Mouse (Mus musculus): ENCODE measurements around the gene Kdelr1. TPM values are rescaled to one million over a fixed set of nuclear protein-coding genes. Genes with fewer than 3 reads are reported as not detected.

Gene Kdelr1
- 10 to 100 TPM; 72.4 to 74.2 TPM for total RNA-seq (2021)

DNA sequence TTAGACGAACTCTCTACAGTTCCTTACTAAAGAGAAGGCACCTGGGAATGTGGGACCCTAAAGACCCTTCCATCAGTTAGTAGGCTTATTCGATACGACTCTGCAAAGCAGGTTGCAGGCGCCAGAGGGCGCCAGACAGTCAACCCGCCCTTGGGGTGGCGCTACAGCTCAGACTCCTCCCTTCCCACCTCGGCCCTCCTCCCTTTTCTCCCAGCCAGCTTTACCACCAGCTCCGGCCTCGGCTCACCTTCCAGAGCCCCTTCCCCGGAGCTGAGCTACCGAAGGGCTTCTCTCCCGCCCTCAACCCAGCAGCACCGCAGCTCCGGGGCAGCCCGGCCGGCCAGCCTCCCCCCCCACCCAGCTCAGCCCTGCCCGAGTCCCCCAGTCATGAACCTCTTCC, at the start of gene Kdelr1:
TSS of gene Kdelr1 (plus strand) at position 149 of the 400 bp plus-strand sequence.
- peak; percentile 89 to 90 for DNase-seq

DNA sequence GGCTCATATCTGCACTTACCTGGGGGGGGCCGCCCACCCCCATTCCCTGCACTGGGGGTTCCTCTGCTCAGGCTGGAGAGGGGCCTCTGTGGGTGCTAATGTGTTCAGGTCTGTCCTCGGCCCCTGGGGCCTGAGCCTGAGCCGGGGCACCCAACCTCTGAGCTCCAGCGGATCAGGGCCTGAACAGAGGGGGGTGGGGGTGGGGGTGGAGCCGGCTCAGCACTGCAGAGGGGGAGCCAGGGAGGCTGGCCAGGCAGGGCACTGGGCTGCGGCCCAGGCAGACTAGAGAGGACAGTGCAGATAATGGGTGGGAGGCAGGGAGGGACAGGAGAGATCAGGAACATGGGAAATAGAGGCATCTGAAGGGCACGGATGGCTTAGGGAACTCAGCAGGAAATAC, 48.0 kb upstream of the Kdelr1 start, which contains the start of gene Kcnj14:
TSS of gene Kcnj14 (minus strand) at position 185 of the 400 bp plus-strand sequence.
- DNase-seq = no peak

DNA sequence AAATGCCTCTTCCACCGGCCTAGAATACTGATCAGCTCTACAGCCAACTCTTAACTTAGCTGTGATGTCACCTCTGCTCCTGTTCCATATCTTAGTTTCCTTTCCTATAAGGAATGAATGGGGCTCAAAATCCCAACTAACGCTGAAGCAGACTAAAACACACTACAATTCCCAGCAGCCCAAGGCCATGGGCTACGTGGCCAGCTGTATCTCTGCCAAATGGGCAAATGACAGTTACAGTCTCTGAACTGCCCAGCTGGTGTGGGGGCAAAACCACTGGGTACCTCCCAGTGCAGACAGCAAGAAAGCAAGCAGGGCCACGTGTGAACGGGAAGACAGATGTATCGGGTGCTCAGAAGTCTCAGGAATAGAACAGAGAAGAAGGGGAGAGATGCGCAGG, 45.9 kb upstream of the Kdelr1 start:
- no peak for DNase-seq

DNA sequence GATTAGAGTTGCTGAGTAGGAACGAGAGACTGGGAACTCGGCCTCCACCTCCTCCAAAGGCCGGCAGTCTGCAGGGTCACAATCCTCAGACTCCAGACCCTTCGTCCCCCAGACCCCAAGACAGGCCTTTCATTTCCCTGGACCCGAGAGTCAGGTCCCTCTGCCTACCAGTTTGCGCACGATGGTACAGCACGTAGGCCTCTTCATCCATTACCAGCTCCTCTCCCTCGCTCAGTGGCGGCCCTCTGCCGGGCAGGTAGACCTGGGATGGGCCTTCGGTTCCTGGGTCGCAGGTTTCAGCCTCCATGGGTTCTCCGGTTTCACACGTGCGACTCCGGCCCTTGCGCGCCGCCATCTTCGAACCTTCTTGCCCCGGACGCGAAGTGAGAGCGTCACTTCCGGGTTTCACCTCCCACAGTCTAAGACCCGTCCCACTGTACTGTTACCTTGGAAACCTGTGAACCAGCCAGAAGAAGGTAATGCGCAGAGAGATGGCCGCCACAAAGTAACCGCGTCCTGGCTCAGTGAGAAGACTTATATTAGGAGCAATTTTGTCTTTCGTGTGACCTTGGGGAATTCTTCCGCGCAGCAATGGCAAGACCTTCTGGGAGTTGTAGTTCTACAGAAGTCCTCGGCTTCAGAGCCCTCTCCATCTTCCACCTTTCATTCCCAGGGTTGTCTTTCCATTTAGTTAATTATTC, 42.0 kb upstream of the Kdelr1 start, which contains the start of gene Grwd1:
TSS of gene Grwd1 (minus strand) at position 518 of the 701 bp plus-strand sequence.
- DNase-seq = peak; percentile 84 to 87

DNA sequence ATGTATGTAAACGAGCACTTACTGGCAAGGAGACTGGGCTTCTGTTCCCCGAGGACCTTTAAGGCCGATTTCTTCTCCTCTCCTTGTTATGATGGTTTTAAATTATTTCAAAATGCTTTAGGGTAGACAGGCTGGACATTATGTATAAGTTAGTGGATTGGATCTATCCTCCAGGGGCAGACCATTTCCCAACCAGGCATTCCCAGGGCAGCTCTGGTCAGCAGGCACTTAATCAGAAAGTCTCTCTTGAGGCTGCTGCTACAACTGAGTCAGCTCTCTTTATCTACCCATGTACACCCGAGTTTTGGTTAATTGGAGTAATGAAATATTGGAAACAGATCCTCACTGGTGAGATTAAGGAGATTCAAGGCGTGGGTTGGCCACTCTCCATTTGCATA, 41.4 kb upstream of the Kdelr1 start:
- no peak for DNase-seq

DNA sequence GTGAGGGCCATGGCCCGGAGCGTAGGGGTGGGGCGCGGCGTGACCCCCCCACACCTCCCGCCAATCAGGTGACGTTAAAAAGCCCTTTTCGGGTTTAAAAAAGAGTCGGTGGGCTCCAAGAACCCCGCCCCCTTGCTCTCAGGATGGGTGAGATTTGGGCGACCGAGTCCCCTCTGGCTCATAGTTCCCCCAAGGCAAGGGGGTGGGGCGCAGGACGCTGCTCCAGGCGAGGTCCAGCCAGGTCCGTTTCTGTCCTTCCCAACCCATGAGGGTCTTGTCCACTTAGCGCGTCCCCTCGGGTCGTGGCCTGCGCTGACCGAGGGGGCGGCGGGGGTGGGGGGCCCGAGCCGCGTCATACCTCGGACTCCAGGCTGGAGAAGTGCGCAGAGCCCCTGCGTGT, 40.1 kb upstream of the Kdelr1 start:
- DNase-seq = no peak

DNA sequence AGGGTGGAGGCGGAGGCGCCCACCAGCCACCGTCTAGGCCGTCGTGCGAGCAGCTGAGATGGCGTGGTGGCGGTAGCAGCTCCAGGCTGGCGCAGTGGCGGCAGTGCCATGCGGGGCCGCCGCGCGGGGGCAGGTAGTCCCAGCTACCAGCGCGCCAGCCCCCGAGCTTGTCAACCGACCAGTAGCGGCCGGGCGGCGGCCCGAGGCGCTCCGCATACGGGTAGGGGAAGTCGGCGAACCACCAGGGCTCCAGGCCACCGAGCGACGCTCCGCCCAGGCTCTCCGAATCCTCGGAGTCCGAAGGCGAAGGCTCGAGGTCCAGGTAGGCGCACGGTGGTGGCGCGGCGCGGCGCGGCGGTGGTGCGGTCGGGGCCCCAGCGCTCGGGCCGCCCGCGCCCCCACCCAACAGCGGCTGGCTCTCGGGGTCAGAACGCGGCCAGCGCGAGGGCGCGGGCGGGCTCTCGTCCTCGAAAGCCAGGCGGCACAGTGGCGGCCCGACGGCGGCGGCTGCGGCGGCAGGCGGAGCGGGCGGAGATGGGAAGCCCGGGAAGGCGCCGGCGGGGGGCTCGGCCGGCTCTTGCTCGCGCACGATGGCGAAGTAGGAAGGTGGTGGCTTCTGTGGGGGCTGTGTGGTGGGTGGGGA, 39.3 kb upstream of the Kdelr1 start:
- no peak for DNase-seq

DNA sequence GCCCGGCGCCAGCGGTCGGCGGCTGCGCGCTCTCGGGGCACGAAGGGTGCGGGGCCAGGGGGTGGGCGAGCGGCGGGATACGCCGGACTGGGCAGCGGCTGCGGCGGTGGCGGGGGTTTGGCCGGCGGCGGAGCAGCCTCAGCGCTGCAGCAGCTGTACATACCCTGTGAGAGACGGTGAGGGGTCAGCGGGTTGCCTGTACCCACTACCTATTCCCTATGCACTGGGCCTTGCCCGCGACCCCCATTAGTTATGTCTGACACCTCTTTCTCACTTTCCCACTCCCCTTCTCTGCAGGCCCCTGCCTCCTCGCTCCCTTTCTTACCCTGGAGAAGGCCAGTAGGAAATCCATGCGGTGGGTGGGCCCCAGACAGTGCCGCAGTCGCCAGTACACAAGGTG, 38.6 kb upstream of the Kdelr1 start:
- no peak for DNase-seq

DNA sequence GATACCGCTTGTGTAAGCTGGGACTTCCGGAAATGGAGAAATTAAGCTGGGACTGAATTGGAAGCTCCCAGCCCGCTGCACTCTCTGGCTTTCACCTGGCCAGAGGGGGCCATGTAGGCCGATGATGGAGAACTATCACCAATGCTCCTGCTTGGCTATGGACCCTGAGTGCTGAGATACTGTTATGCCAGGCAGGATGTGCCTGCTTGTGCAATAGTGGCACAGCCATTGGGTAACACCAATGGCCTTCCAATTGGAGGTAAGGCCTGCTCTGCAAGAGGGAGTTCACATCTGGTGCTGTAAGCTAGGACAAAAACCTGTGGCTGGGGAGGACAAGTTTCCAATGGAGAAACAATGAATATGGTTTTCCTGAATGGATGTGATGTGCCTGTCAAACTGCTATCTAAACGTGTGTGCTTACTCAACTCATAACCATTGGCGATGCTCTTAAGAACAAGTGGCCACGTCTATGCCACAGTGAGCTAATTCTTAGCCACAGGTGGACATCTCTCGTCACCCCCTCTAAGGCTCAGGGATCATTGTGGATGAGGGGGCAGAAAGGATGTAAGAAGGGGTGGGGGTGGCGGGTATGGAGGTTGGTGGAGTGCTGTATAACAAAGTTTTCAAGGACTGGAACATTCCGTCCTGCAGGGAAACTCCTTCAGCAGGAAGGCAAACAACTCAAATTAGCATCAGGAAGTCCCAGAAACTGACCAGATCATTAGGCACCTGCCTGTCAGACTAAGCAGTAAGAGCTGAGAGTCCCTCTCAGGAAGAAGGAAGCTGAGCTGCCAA, 29.4 kb upstream of the Kdelr1 start:
- DNase-seq = no peak

DNA sequence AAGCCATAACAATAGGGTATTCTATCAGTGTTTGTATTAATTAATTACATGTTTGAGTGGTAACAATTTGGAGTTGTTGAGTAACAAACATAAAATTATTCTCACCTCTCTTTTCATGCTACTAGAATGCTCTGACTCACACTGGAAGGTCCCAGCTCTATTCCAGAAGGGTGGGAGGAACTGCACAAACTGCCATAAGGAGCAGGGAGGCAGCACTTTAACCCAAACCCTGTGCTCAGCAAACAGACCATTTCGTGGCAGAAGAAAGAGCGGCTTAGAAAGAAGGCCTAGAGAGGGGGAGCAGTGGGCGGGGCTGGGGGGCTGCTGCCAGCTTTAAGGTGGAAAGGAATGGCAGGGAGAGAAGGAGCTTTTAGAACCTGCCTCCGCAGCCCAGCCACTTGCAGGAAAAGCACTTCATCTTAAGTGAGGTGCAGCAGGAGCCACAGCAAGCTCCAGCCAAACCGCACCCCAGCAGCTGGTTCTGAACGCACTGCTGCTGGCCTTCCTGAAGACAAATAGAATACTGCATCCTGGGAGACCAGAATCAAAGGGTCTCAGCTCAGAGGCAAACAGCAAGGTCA, 24.0 kb upstream of the Kdelr1 start:
- no peak for DNase-seq

DNA sequence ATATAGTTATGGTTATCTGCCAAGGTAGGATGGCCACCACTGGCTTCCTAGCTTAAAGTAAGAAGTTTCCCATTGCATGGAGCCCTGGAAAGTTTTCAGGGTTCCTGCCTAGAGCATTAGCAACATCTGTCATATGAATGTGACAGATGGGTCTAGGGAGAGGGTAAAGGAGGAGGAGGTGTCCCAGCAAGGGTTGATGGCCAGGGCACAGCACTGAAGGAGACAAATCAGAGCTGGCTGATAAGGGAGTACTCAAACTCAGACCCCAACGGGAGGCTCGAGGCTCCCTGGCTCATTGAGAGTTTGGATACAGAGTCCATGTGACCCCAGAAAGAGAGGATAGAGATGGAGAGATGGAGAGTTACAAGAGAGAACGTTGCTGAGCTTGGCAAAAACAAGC, 21.9 kb upstream of the Kdelr1 start:
- no peak for DNase-seq

DNA sequence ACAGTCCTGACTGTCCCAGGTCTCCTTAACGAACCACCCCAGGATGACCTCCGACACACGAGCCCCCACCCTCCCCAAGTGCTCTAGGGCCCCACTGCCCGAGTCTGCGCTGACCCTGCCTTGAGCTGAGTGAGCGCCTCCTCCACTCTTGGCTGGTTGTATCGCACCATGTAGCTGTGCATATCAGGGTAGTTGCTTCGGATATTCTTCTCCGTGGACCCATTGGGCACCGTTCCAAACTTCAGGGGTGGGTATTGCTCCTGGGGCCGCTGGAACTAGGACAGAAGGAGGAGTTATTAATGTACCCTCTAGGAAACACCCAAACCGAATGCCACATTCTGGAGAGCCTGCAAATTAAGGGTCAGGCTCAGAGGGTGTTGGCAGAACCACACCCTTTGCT, 19.5 kb upstream of the Kdelr1 start:
- DNase-seq = no peak

DNA sequence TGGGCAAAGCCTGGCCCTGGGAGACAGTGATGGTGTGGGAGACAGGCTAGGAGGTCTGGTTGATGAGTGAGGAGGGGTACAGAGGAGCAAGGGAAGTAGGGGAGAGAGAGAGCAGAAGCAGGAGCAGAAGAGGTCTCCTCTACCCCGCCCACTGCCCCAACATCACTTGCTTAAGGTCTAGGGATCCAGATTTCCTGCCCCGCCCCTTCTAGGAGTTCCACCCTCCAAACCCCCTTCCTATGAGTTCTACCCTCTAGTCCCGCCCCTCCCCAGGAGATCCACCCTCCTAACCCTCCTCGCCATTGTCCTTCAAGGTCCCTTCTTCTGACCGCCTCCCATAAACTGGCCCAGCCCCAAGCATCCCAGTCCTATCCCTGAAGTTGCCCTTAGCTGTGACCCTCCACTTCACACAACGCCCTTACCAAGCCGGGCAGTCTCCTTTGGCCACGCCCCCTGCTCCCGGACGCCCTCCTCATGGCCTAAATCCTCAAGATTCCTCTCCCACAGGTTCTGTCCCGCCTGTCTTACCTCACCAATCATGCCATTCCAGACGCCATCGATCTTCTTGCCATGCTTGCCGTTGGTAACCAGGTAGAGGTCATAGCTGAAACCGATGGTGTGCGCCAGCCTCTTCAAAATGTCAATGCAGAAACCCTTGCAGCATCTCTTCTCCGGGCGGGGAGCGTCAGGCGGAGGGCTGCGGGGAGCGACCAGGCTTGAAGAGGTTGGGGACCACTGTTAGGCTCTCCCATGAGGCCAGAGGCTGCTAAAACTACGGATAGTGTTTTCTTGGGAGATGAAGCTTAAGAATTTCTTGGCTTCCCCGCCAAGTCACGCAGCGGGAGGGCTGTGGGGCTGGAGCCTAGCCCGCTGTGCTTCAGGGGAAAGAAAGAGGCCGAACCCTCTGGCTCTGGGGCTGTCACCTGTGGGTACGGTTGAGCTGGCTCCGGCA, 15.3 kb upstream of the Kdelr1 start:
- no peak for DNase-seq

DNA sequence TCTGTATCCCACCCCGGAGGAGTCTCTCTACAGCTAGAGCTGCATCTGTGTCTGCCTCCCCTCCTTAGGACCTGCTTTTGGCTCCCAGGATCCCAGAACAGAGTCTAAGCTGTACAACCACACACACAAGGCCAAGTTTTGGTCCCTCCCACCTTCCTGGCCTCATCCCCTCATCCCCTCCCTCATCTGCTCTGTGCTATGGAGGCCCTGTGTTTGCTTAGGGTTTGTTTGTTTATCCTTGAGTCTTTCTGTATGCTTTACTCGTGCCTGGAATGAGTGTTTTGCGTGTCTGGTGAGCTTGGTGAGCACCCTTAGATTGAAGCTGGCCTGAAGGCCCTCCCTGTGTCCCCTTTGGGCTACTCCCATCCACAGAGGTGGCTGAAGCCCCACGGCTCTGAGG, 13.6 kb upstream of the Kdelr1 start:
- DNase-seq = no peak

DNA sequence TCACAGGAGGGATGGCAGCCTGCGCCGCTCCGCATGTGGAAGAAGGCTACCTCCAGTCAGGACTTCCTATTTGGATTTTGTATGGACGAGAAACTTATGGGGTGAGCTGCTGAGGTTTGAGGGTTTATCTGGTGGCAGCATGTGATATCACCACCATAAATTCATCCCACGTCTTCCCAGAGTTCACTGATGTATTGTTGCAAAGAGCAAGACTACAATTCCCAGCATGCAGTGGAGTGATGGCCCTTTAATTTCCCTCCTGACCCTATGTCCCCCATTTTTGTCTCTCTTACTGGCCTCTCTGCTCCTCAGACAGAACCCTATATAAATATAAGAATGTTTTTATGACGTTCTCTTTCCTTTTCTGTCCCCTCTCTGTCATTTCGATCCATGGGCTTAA, 9.8 kb upstream of the Kdelr1 start:
- DNase-seq = no peak

DNA sequence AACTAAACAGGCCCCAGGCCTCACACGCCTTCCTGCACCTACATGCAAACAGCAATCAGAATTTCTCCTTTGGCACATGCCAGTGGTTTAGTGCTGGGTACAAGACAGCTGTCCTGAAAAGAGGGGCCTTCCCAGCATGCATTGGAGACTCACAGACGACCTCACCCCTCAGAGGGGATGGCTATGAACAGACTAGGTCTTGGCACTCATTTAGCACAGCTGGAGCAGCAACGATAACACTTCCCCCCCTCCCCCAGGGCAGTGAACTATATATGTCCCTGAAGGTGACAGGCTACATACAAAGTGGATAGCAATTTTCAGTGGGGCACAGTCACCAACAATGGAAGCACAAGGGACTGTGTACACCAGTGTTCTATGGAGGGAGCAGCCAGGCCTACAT, 8.1 kb upstream of the Kdelr1 start:
- no peak for DNase-seq

DNA sequence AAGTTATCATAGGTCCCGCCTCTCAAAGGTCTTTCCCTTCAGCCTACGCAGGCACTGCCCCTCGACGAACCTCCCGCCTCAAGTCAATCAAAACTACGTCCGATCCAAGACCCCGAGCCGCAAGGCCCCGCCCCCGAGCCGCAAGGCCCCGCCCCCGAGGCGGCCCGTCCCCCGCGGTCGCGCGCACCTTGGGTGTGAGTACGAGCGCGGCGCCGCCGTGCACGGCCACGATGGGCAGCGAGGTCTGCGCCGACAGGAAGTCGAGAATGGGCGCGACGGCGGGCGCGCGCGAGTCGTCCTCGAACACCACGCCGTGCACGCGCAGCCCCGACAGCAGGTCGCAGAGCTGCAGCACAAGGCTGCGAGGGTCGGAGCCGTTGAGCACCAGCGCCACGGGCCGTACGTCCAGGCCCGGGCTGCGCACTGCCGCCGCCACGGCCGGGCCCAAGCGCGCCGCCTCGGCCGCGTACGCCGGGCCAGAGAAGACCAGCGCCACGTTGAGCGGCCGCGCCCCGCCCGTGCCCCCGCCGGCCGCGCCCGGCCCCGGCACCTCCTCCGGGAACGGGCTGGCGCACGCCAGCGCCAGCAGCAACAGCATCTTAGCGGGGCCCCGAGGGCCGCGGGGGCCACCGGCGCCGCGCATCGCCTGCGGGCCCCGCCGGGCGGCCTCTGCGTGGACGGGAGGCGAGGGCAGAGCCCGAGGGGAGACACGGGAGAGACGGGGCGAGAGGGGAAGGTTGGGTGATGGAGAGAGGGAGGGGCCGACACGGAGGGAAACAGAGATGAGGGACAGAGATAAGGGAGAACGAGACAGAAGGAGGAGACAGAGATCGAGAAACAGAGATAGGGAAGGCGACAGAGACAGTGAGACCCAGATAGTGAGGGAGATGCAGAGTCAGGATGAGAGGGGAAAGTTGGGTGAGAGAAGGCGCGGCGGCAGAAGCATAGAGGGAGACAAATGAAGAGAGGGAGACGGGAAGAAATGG, 6.4 kb upstream of the Kdelr1 start:
- peak; percentile 74 to 78 for DNase-seq

DNA sequence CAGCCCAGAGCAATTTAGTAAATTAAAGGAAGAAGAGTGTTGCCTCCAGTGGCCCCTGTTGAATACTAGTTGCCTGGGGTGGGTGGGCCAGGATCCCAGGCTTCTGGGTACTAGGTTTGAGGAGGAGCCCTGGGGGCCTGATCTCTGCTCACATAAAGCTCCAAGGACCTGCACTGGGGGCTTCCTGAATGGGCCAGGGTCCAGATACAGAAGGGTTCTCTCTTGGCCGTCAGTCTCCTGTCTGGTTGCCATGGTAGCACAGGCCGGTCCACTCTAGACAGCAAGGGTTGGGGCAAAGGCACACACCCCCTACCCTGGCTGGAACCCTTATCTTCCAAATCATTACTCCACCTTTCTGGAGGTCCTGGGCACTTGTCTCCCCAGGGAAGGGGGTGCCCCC, 4.7 kb upstream of the Kdelr1 start:
- no peak for DNase-seq

DNA sequence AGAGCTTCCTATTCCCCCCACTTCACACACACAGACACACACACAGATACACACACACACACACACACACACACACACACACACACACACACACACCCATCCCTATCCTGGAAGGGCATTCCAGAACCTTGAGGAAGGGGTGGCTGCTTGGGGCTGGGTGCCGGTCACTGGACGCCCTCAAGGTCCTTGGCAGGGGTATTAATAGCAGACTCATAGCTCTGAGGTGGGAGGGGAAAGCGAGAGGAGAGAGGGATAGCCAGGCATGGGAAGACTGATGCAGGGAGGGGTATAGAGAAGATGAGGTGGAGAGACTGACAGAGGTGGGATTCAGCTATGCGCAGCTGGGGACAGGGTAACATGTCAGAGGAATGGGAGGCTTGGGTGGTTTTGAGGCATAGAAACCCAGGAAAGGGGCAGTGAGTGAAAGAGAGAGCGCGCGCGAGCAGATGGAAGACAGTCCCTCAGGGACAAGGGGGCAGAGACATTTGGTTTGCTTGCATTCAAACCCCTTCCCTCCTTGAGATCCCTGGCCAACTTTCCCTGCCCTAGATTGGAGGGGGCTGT, 3.4 kb upstream of the Kdelr1 start:
- no peak for DNase-seq

DNA sequence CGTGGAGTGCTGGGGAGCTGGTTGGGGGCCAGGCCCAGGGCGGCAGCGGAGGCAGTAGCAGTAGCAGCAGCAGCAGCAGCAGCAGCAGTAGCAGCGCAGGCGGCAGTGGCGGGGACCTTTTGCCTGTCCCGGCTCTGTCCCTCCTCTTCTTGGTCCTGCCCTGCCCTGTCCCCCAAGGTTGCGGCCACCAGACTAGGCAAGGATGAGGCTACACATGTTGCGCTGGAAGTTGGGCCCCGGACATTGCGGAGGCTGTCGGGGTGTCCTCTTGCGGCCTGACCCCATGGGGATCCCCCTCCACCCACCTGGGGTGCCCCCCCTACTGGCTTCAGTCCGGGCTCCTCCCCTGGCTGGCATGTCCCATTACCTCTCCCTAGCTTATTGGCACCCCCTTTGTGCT, 2.8 kb upstream of the Kdelr1 start:
- no peak for DNase-seq
